In genomic region chr6:126740211-126741142, GRCm38 (mm10) we compare ENCODE assay signal across 8 mouse cellular contexts. TPM values are rescaled to one million over a fixed set of nuclear protein-coding genes. Genes with fewer than 3 reads are reported as not detected.
DNase-seq lines count a peak whose midpoint lies in the region; ATAC-seq and TF ChIP-seq lines count a peak whose summit lies in the region.

Gene Kcna6 (minus strand): TSS chr6:126740674.

- H3K27me3 ChIP-seq in heart, embryonic 13.5 days (replicated peaks) = peaks cover 85% of the 10 kb centered on the region

- 3% methylated on average over 36 of the region's 36 CpGs for WGBS in heart, embryonic 13.5 days

- TF ChIP-seq POLR2A in brain, embryonic 14.5 days (IDR thresholded peaks at IDR 0.05; ENCODE audit: borderline replicate concordance, extremely low read depth, insufficient read depth, insufficient read length, poor library complexity, severe bottlenecking) = no peak

- H3K4me3 ChIP-seq in heart, embryonic 13.5 days = peak within 1 kb of the TSS; percentile 59

- peaks cover 18% of the 10 kb centered on the region for H3K4me1 ChIP-seq in heart, embryonic 13.5 days

- H3K4me2 ChIP-seq in heart, embryonic 13.5 days = peak within 1 kb of the TSS; percentile 90

- H3K9ac ChIP-seq in heart, embryonic 13.5 days = peak within 1 kb of the TSS; percentile 71

- no peak within 1 kb of the TSS for H3K27ac ChIP-seq in heart, embryonic 13.5 days (replicated peaks)

- H3K9me3 ChIP-seq in heart, embryonic 13.5 days = no peaks in the 10 kb centered on the region

- no peaks in the 10 kb centered on the region for H3K36me3 ChIP-seq in heart, embryonic 13.5 days

- DNase-seq in heart, adult 18-20 months = no peak
- DNase-seq in brain, embryonic 14.5 days (ENCODE audit: low read depth) = peak; percentile 93
- peak; percentile 54 to 56 for DNase-seq in frontal cortex, postnatal 10 days (ENCODE audit: low spot score in 2 of 2)
- DNase-seq in left cerebral cortex, adult 8-10 months (ENCODE audit: low spot score in 2 of 2) = no peak
- DNase-seq in neural tube, embryonic 10.5 days (ENCODE audit: extremely low spot score, low spot score) = peak; percentile 72
- DNase-seq in ovary, postnatal 14 days (ENCODE audit: low spot score) = no peak
- DNase-seq in B cell, adult 2 months = no peak

- no peak for TF ChIP-seq CTCF in brain, embryonic 14.5 days (IDR thresholded peaks at IDR 0.05; ENCODE audit: borderline replicate concordance, extremely low read depth, insufficient read depth, insufficient read length)

- no peak; the same call in 1 of the 2 replicates for ATAC-seq in heart, embryonic 13.5 days (ENCODE audit: extremely low read depth, insufficient number of reproducible peaks, low FRiP score, low TSS enrichment)

RNA-seq across cellular contexts. Expression of gene Kcna6, which starts in this region (rescaled TPM):
- 0.61 and 1.4 TPM in 2 replicates for polyA plus RNA-seq in heart, embryonic 13.5 days (2015; fragmentation: Nextera tagmentation; extraction: Ambion mirVana)
- 1 to 10 TPM in 1 of 2 experiments, under 1 TPM in 1; 0.69 to 1.1 TPM for total RNA-seq in heart, adult 18-20 months (2021)
- 7.9 and 14.8 TPM in 2 replicates for polyA plus RNA-seq in brain, embryonic 14.5 days (2012; rRNA removed)
- 10 to 100 TPM; 73.3 to 81.8 (median 75.4) TPM for total RNA-seq in left cerebral cortex, adult 8-10 months (2022)

Comparison
In these comparisons a context has a peak if more than half of its experiments do, and no peak if none do; other contexts are left out.
1. RNA of gene Kcna6 (total RNA-seq): 73.3 to 81.8 TPM in left cerebral cortex, adult 8-10 months; 0.69 to 1.1 TPM in heart, adult 18-20 months; every median in the first group is over 10 times any median in the second.
2. DNase-seq: peak in brain, embryonic 14.5 days (single experiment), frontal cortex, postnatal 10 days (2 of 2) and neural tube, embryonic 10.5 days (single experiment); none in heart, adult 18-20 months (0 of 2), left cerebral cortex, adult 8-10 months (0 of 2), ovary, postnatal 14 days (single experiment) and B cell, adult 2 months (0 of 2).